Mouse (Mus musculus) G1E (cell line): Measurements from ENCODE around the gene Bola2.

Experiments used
- CTCF ChIP-seq: IDR thresholded peaks from 2 replicates; pipeline ENCODE4 v1.5.1; 2012; ENCODE audit warnings: low read depth, low read length, inconsistent platforms, mixed read lengths
- GATA1 ChIP-seq: IDR thresholded peaks from 2 replicates; pipeline ENCODE4 v1.6.1; 2012; ENCODE audit warnings: borderline replicate concordance, low read length, inconsistent platforms, mixed read lengths
- TAL1 ChIP-seq: conservative IDR thresholded peaks from 2 replicates; pipeline ENCODE4 v1.6.1; 2012; ENCODE audit warnings: low read depth, low read length, inconsistent platforms, mixed read lengths

- TF ChIP-seq CTCF: no peak
- no peak for TF ChIP-seq GATA1
- TF ChIP-seq TAL1: no peak
Measured at GRCm38 (mm10) chr7:126697838-126698237, 2.6 kb downstream of the Bola2 start.
